Mouse (Mus musculus) urinary bladder, adult 18-20 months (tissue): Measurements from ENCODE around the gene Spred1.

Experiments used
- DNase-seq, 2 experiments: peaks; one replicate each; pipeline ENCODE4 v3.0.0; 2022; ENCODE audit warnings: low spot score in 2 of 2, mixed read lengths in 2 of 2

Spred1 gene

GRCm38 (mm10) chr2:117121212-117121983 is at the start of gene Spred1:
Gene Spred1 (plus strand): TSS chr2:117121374.
- DNase-seq = peak in 1 of 2 experiments; percentile 41

DNA sequence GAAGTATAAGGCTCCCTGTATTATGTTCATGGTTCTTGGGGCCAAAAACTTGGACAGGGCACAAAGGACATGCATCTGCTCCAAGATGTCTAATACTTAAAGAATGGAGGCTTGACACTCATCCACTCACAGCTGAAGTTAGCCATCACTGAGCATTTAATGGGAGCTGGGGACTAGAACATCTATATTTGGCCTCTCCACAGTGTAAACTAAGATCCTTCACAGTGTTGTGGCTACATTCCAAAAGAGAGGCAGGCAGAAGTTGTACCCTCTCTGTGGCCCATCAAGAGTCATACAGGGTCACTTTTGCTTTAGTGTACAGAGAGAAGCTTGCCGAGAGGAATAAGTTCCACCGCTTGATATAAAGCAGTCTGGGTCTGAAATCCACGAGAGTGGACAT is 49.6 kb upstream of the Spred1 start:
- no peak for DNase-seq

- no peak for DNase-seq
Observed at GRCm38 (mm10) chr2:117078711-117079110, 42.5 kb upstream of the Spred1 start.

DNA sequence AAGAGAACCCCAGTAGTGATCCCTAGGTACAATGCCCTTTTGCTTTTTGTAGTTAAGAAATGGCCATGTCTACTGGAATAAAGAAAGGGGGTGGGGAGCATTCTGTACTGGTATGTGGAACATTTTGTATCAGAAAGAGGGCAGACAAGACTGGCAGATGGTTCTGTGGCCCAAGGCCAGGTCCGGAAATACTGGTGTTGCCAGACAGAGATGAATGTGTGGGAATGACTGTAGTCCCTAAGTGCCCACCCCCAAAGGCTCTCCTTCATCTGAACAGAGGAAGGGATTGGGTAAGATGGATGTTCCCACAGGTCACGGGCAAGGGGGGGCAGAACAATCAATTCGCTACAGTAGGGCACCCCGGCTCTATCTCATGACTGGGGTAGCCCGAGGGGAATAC is 41.6 kb upstream of the Spred1 start:
- DNase-seq = no peak

- no peak for DNase-seq
Observed at GRCm38 (mm10) chr2:117086002-117086765, 35.0 kb upstream of the Spred1 start.

- DNase-seq = no peak
Observed at GRCm38 (mm10) chr2:117086766-117087457, 34.3 kb upstream of the Spred1 start.

DNA sequence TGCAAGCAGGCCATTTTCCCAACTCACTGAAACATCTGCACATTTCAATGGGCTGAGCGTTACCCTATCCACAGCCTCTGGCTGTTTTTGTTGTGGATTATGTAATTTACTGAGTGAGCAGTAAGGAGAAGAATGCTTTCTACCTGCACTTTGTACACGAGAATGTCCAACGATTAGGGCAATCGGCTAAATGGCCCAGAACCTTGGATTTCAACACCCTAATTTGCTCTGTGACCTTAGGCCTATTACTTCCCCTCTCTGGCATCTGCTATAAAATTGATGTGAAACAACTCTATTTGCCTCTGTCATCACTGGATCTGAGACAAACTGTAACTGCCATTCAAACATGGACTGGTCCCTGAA is 33.7 kb upstream of the Spred1 start:
- no peak for DNase-seq

DNA sequence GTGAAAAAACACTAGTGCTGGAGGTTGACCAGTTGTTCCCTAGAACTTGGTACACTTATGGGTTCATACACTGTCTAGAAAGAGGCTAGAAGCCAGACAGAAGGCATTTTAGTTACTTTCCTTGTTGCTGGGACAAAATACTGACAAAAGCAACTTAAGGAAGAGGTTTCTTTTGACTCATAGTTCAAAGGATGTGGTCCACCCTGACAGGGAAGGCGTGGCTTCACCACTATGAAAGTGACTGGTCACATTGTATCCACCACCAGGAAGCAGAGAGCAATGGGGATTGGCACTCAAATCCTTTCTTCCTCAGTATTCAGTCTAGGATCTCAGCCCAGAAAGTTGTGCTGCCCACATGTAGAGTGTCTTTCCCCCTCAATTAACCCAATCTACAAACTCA is 31.7 kb upstream of the Spred1 start:
- no peak for DNase-seq

DNA sequence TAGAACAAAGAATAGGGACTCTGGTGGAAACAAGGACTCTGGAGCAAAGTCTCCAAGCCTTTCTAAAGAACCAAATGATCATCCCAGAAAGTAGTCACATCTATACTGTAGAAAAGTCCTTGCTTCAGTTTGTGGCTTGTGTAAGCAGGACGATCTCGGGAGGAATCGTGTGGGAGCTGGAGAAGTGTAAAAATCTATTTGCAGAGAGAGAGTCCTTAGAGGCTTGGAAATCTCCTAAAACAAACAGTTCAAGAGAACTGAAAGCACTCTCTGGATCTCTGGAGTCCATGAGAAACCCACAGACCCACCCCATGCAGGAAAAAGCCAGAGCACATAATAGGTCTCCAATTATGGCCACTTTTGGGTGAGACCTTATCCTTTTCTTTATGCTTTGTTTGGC is 31.1 kb upstream of the Spred1 start:
- no peak for DNase-seq

- no peak for DNase-seq
Observed at GRCm38 (mm10) chr2:117092946-117093401, 28.2 kb upstream of the Spred1 start.

DNA sequence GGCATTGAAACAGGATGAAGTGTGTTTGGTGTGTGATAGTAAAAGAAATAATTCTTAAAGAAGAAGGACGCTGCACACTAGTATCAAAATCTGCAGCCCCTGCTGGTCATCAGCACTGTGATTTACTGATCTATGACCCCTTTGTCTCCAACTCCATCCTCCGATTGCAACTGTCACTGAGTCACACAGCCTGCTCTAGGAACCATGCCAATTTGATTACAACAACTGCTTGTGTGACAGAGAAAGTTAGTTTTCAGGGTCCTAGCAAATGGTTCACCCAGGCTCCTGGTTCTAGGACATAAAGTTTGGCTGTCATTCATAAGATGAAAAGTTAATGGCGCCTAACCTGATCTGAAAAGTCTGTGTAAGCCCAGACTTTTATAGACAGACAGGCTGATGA is 25.7 kb upstream of the Spred1 start:
- DNase-seq = no peak

DNA sequence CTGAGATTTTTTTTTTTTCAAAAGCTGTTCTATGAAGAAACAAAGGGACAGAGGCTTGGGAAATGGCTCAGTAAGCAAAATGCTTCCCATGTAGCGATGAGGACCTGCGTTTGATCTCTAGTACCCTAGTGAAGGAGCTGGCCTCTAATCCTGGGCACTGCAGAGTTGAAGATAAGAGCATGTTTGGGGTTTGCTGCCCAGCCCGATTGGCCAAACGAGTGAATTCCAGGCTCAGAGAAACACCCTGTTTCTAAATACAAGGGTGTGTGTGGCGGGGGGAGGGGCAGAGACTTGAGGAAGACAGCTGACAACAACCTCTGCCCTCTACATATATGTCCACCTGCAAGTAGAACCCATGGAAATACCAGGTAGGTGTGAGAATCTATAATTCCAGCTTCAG is 23.9 kb upstream of the Spred1 start:
- DNase-seq = no peak

DNA sequence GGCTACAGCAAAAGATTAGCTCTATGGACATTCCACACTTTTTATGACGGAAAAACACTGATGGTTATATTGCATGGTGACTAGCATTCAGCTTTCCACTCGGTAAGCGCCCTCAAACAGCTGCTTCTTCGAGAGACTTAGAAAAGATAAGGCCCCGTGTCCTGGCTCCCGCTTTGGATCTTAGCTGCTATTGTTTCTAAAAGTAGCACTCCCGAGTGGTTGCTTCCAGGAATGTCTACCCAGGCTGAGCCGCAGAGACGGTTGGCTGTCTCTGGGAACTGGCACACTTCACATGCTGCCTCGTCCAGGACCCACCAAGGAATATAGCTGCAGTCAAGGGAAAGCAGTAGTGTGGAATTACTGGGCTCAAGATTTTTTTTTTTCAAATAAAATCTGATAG is 21.9 kb upstream of the Spred1 start:
- no peak for DNase-seq

- DNase-seq = no peak
Observed at GRCm38 (mm10) chr2:117103461-117103860, 17.7 kb upstream of the Spred1 start.

GRCm38 (mm10) chr2:117105407-117105806 is 15.8 kb upstream of the Spred1 start:
- no peak for DNase-seq

- DNase-seq = no peak
Observed at GRCm38 (mm10) chr2:117108059-117108458, 13.1 kb upstream of the Spred1 start.

DNA sequence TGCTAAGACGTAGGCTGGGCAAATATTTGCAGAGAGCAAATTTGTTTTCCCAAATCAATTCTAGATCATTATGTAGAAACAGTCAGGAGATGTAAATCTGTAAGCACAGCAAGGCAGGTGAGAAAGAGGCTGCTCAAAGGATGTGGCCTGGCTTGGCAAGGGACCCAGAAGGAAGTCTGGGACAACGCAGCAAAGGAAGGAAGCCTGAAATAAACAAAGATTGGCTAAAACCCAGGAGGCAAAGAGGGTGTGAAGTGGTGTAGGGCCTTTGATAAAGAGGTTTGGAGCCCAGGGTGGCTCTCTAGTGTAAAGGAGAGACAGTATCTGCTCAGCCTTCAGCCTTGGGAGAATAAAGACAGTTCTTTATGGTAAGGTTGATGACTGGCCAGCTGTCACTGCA is 11.9 kb upstream of the Spred1 start:
- no peak for DNase-seq

DNA sequence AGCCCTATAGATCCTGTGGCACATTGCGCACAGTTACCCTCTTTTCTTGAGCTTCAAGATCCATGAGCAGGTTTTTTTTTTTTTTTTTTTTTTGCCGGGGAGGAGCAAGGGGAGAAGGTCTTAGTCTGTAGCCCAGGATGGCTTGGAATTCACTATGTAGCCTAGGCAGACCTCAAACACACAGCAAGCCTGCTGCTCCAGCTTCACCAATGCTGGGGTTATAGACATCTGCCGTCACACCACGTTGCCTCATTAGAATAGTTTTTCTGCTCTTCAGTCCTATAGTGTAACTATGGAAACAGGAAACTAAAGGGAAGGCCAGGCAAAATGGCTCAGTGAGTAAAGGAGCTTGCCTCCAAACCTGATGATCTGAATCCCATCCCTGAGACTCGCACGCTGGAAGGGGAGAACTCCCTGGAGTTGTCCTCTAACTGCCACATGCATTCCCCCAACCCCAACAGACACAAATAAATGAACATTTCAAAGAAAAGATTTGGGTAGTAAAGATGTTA is 10.8 kb upstream of the Spred1 start:
- no peak for DNase-seq

- DNase-seq = no peak
Observed at GRCm38 (mm10) chr2:117113262-117113661, 7.9 kb upstream of the Spred1 start.

- no peak for DNase-seq
Observed at GRCm38 (mm10) chr2:117113762-117114161, 7.4 kb upstream of the Spred1 start.

DNA sequence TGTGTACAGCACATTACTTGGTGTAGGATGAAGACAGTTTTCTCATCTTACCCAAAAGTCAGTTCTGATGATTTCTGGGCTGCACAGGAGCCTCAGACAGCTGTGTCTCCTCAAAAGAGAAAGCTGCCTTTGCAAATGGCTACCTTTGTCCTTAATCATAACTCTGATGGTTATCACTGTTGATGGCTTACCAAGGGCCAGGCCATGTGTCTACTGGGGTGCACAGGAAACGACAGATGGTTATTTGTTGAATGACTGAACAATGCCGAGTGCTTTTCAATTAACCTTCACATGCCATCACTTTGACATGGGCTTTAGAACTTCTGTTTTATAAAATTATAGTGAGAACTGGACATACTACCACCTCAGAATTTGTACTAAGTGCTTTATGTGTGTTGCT is 2.7 kb upstream of the Spred1 start:
- no peak for DNase-seq
